11 mouse cellular contexts compared by ENCODE assay signal in the genomic region with DNA sequence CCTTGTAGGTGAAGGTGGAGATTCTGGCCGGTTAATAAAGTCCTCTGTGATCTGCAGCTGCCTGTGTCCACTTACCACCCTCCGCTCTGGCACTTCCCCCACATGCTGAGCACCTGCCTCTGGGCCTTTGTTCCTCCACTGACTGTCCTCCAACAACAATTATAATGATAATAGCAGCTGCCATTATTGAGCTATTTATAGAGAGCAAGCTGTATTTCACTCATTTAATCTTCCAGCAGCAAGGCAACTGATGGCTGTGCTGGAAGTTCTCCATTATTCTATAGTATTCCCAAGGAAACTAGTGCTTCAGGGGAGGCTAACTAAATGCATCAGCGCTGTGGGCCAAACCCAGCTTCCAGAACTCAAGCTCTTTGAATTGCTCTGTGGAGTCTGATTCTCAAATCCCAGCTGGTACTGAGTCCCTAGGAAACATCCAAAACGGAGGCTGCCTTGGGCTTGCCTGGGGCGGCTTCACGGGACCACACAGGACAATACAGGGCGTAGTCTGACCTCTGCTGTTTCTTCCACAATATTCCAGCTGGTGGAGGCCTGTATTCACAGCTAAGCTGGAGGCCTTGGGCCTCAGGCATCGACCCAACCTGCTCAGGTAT.
DNase-seq lines count a peak whose midpoint lies in the region; ATAC-seq and TF ChIP-seq lines count a peak whose summit lies in the region.
"Had no signal": no experiment of that assay in that cellular context is flagged by ENCODE, and none has a peak within 500 bp of the region (broad histone marks: within the 10 kb centered on the region; RNA-seq: fewer than 3 reads in every experiment).

No protein-coding gene starts in this region.

- no peak for TF ChIP-seq POLR2A in myocyte (IDR thresholded peaks at IDR 0.05; ENCODE audit: insufficient read length, low read depth)

- no peak for ATAC-seq in heart, embryonic 12.5 days (ENCODE audit: insufficient number of reproducible peaks, low FRiP score)

- DNase-seq in heart, adult 8-10 months (ENCODE audit: low spot score) = no peak
- DNase-seq in ZHBTc4 (ENCODE audit: low read depth, low spot score) = peak; percentile 98
- peak; percentile 43 for DNase-seq in hindbrain, embryonic 10.5 days (ENCODE audit: low spot score)
- DNase-seq in cerebellum, postnatal 25 days = no peak
- DNase-seq in lung, postnatal 10 days = no peak
- DNase-seq in urinary bladder, postnatal 25 days (ENCODE audit: low spot score) = no peak
- DNase-seq: cerebellum, adult 18-20 months; gastrocnemius, postnatal 25 days had no signal

- H3K4me1 ChIP-seq in heart, embryonic 12.5 days (replicated peaks) = no peaks in the 10 kb centered on the region
- H3K4me1 ChIP-seq in hindbrain, embryonic 10.5 days (replicated peaks) = peaks cover 23% of the 10 kb centered on the region
- H3K4me1 ChIP-seq: lung, embryonic 15.5 days had no signal

- H3K27ac ChIP-seq in heart, embryonic 12.5 days (ENCODE audit: poor library complexity, severe bottlenecking) = no peak overlapping the region
- H3K27ac ChIP-seq in hindbrain, embryonic 10.5 days = peak overlapping the region; percentile 80; the same call in 1 of the 2 replicates
- H3K27ac ChIP-seq: lung, embryonic 15.5 days had no signal

- no peaks in the 10 kb centered on the region for H3K79me2 ChIP-seq in myocyte (ENCODE audit: control insufficient read depth, insufficient read depth)

- no peaks in the 10 kb centered on the region for H3K9me3 ChIP-seq in heart, embryonic 12.5 days (replicated peaks)
- no peaks in the 10 kb centered on the region for H3K9me3 ChIP-seq in hindbrain, embryonic 10.5 days
- H3K9me3 ChIP-seq: lung, embryonic 15.5 days had no signal

- 0 out of 2 replicates have a peak overlapping the region, but pooled peaks have one; percentile 22 for H3K9ac ChIP-seq in heart, embryonic 12.5 days
- H3K9ac ChIP-seq: lung, embryonic 15.5 days had no signal

- H3K27me3 ChIP-seq in heart, embryonic 12.5 days (replicated peaks) = peaks cover 18% of the 10 kb centered on the region; the same call in 1 of the 2 replicates
- 0 out of 2 replicates have a peak, but pooled peaks cover 8% of the 10 kb centered on the region for H3K27me3 ChIP-seq in hindbrain, embryonic 10.5 days (ENCODE audit: insufficient read depth, poor library complexity, severe bottlenecking)
- no peaks in the 10 kb centered on the region for H3K27me3 ChIP-seq in myocyte (ENCODE audit: control insufficient read depth, insufficient read depth, insufficient read length)
- H3K27me3 ChIP-seq: lung, embryonic 15.5 days had no signal

- H3K4me2 ChIP-seq in heart, embryonic 12.5 days = no peak overlapping the region
- no peak overlapping the region for H3K4me2 ChIP-seq in myocyte (ENCODE audit: low read depth)
- H3K4me2 ChIP-seq: lung, embryonic 15.5 days had no signal

- no peaks in the 10 kb centered on the region for H3K36me3 ChIP-seq in heart, embryonic 12.5 days
- H3K36me3 ChIP-seq in hindbrain, embryonic 10.5 days = no peaks in the 10 kb centered on the region
- H3K36me3 ChIP-seq in myocyte (ENCODE audit: control insufficient read depth, insufficient read depth) = no peaks in the 10 kb centered on the region
- H3K36me3 ChIP-seq: lung, embryonic 15.5 days had no signal

- H3ac ChIP-seq in myocyte (ENCODE audit: control insufficient read depth, insufficient read length) = no peak overlapping the region

- 34% methylated on average over 8 of the region's 8 CpGs for WGBS in heart, embryonic 12.5 days
- 15% methylated on average over 8 of the region's 8 CpGs for WGBS in hindbrain, embryonic 10.5 days

- no peak overlapping the region for H3K4me3 ChIP-seq in heart, embryonic 12.5 days
- H3K4me3 ChIP-seq in hindbrain, embryonic 10.5 days = no peak overlapping the region
- H3K4me3 ChIP-seq in myocyte = no peak overlapping the region
- H3K4me3 ChIP-seq: lung, embryonic 15.5 days had no signal

TF ChIP-seq in myocyte, 11 proteins besides CTCF, POLR2A, EP300 and RAD21:
- TF ChIP-seq MAX (IDR thresholded peaks at IDR 0.05; ENCODE audit: low read depth) = no peak
- no peak for TF ChIP-seq REST (IDR thresholded peaks at IDR 0.05; ENCODE audit: insufficient read depth, insufficient read length)
- peak in 2 of 3 experiments; percentile 72 to 73 for TF ChIP-seq MYOD1 (IDR thresholded peaks at IDR 0.05; ENCODE audit: control insufficient read depth in 1 of 3, insufficient read length in 2 of 3, low read depth in 2 of 3)
- TF ChIP-seq TCF12 (IDR thresholded peaks at IDR 0.05; ENCODE audit: insufficient read depth, poor library complexity, severe bottlenecking) = peak; percentile 10
- no peak for TF ChIP-seq E2F4 (IDR thresholded peaks at IDR 0.05; ENCODE audit: insufficient read depth)
- TF ChIP-seq MYOG (IDR thresholded peaks at IDR 0.05; ENCODE audit: control insufficient read depth in 1 of 3, insufficient read depth in 1 of 3, insufficient read length in 2 of 3, low read depth in 2 of 3) = peak in 2 of 3 experiments; percentile 38 to 68

Comparison
In these comparisons a context has a peak if more than half of its experiments do, and no peak if none do; other contexts are left out.
1. DNase-seq: peak in ZHBTc4 (single experiment) and hindbrain, embryonic 10.5 days (single experiment); none in heart, adult 8-10 months (single experiment), cerebellum, postnatal 25 days (0 of 2), lung, postnatal 10 days (single experiment) and urinary bladder, postnatal 25 days (single experiment).